In the genomic region with DNA sequence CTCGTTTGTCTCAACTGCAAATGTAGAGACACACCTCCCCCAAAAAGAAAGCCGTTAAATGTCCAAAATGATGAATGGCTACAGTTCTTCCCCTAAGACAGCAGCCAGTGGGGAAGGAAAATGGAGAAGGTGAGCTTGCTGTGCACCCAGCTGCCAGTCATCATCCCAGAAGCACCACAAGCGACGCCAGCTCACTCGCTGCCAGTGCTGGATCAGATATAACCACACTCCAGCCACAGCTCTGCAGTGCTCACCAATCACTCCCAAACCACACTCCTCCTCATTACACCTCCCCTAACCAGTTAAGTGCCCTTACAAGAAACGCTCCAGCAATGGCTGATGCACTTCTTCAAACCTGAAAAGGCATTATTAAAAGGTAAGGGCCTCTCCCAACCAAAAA, we compare ENCODE assay signal across 11 mouse cellular contexts.
DNase-seq lines count a peak whose midpoint lies in the region; ATAC-seq and TF ChIP-seq lines count a peak whose summit lies in the region.
"Had no signal": no experiment of that assay in that cellular context is flagged by ENCODE, and none has a peak within 500 bp of the region (broad histone marks: within the 10 kb centered on the region; RNA-seq: fewer than 3 reads in every experiment).

No protein-coding gene starts in this region.

- 17% methylated on average over 6 of the region's 6 CpGs for WGBS in limb, embryonic 15.5 days

- H3K27me3 ChIP-seq in limb, embryonic 15.5 days, result no peaks in the 10 kb centered on the region
- H3K27me3 ChIP-seq: liver, embryonic 13.5 days had no signal

- no peak overlapping the region for H3K9ac ChIP-seq in limb, embryonic 15.5 days
- H3K9ac ChIP-seq: liver, embryonic 13.5 days had no signal

- intact Hi-C loops in gastrocnemius, postnatal 14 days (cut with DNase I; ENCODE audit: low total_unique reads), result no loop called here
- intact Hi-C loops in gastrocnemius, adult 2 months (cut with DNase I), result no loop called here
- intact Hi-C loops in heart, postnatal 25 days (cut with DNase I), result no loop called here

- H3K4me3 ChIP-seq in limb, embryonic 15.5 days, result no peak overlapping the region
- H3K4me3 ChIP-seq in gastrocnemius, adult 2 months, result no peak overlapping the region
- H3K4me3 ChIP-seq: liver, embryonic 13.5 days had no signal

- peaks cover 22% of the 10 kb centered on the region for H3K4me1 ChIP-seq in limb, embryonic 15.5 days

- no peak for TF ChIP-seq CTCF in gastrocnemius, adult 2 months (IDR thresholded peaks at IDR 0.05)

- DNase-seq in gastrocnemius, postnatal 14 days, result peak; percentile 10
- no peak for DNase-seq in gastrocnemius, adult 18-20 months (ENCODE audit: low spot score)
- peak; percentile 44 for DNase-seq in thymus, postnatal 14 days
- no peak for DNase-seq in thymus, adult 18-20 months
- no peak for DNase-seq in gastrocnemius, adult 2 months
- DNase-seq in heart, postnatal 25 days (ENCODE audit: low spot score), result no peak
- DNase-seq in kidney, adult 9 months, result no peak
- DNase-seq: cerebellum, adult 18-20 months; liver, embryonic 13.5 days; right cerebral cortex, postnatal 25 days had no signal

- no peaks in the 10 kb centered on the region for H3K9me3 ChIP-seq in limb, embryonic 15.5 days
- H3K9me3 ChIP-seq: liver, embryonic 13.5 days had no signal

- H3K4me2 ChIP-seq in limb, embryonic 15.5 days, result peak overlapping the region; percentile 25; the same call in 1 of the 2 replicates
- H3K4me2 ChIP-seq: liver, embryonic 13.5 days had no signal

- no peaks in the 10 kb centered on the region for H3K36me3 ChIP-seq in limb, embryonic 15.5 days
- H3K36me3 ChIP-seq: liver, embryonic 13.5 days had no signal

- H3K27ac ChIP-seq in limb, embryonic 15.5 days, result peak overlapping the region; percentile 38; the same call in 1 of the 2 replicates
- no peak overlapping the region for H3K27ac ChIP-seq in gastrocnemius, adult 2 months
- H3K27ac ChIP-seq: liver, embryonic 13.5 days had no signal

- ATAC-seq in limb, embryonic 15.5 days (ENCODE audit: insufficient number of reproducible peaks, low FRiP score, low TSS enrichment, low read depth), result no peak

Comparison
In these comparisons a context has a peak if more than half of its experiments do, and no peak if none do; other contexts are left out.
1. DNase-seq: peak in gastrocnemius, postnatal 14 days (single experiment) and thymus, postnatal 14 days (single experiment); none in gastrocnemius, adult 18-20 months (single experiment), thymus, adult 18-20 months (0 of 2), gastrocnemius, adult 2 months (single experiment), heart, postnatal 25 days (single experiment) and kidney, adult 9 months (single experiment).